ENCODE assay signal across 25 mouse cellular contexts in the genomic region with DNA sequence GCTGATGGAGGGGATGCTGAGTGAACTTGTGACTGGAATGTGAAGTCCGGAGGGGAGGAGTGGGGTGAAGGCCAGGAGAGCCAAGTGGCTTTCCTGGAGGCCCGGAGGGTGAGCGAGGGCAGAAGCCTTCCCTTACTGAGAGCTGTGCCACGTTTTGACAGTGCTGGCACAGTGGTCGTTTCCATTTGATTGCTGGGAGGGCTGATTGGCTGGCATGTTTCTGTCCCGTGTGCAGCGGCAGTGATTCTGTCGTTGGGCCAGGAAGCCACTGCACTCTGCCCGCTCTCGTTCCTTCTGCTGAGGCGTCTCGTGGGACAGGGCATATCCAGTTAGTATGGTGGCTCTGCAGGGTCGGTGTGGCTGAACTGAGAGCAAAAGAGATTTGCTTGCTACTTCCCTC.
"Had no signal": no experiment of that assay in that cellular context is flagged by ENCODE, and none has a peak within 500 bp of the region (broad histone marks: within the 10 kb centered on the region; RNA-seq: fewer than 3 reads in every experiment).

No protein-coding gene starts in this region.

- H3K4me2 ChIP-seq: kidney, embryonic 15.5 days; limb, embryonic 13.5 days; liver, embryonic 12.5 days; liver, embryonic 15.5 days; lung, embryonic 15.5 days; midbrain, embryonic 12.5 days; neural tube, embryonic 13.5 days; stomach, embryonic 15.5 days had no signal

- DNase-seq: kidney, adult 8-10 months; kidney, postnatal 14 days; kidney, postnatal 4 days; layer of hippocampus, postnatal 36 days; liver; lung, adult 18-20 months; lung, postnatal 10 days; lung, postnatal 36 days; retina, postnatal 1 day; right cerebral cortex, postnatal 25 days; spleen, adult 18-20 months; thymus, postnatal 25 days had no signal

- ATAC-seq: intestine, postnatal 0 days; liver, embryonic 12.5 days had no signal

- H3K27me3 ChIP-seq: kidney, embryonic 15.5 days; limb, embryonic 13.5 days; liver, embryonic 12.5 days; liver, embryonic 15.5 days; lung, embryonic 15.5 days; megakaryocyte, embryonic 14.5 days; midbrain, embryonic 12.5 days; neural tube, embryonic 13.5 days; stomach, embryonic 15.5 days had no signal

- H3K4me3 ChIP-seq: kidney, embryonic 15.5 days; left cerebral cortex, adult 2 months; limb, embryonic 10.5 days; limb, embryonic 13.5 days; liver, embryonic 12.5 days; liver, embryonic 15.5 days; lung, embryonic 15.5 days; megakaryocyte, embryonic 14.5 days; midbrain, embryonic 12.5 days; myocyte; neural tube, embryonic 13.5 days; stomach, embryonic 15.5 days had no signal

- H3K9me3 ChIP-seq: kidney, embryonic 15.5 days; limb, embryonic 10.5 days; limb, embryonic 13.5 days; liver, embryonic 12.5 days; liver, embryonic 15.5 days; lung, embryonic 15.5 days; megakaryocyte, embryonic 14.5 days; midbrain, embryonic 12.5 days; neural tube, embryonic 13.5 days; stomach, embryonic 15.5 days had no signal

- H3K9ac ChIP-seq: kidney, embryonic 15.5 days; limb, embryonic 13.5 days; liver, embryonic 12.5 days; liver, embryonic 15.5 days; lung, embryonic 15.5 days; midbrain, embryonic 12.5 days; neural tube, embryonic 13.5 days; stomach, embryonic 15.5 days had no signal

- H3K27ac ChIP-seq: kidney, embryonic 15.5 days; left cerebral cortex, adult 2 months; limb, embryonic 10.5 days; limb, embryonic 13.5 days; liver, embryonic 12.5 days; liver, embryonic 15.5 days; lung, embryonic 15.5 days; midbrain, embryonic 12.5 days; neural tube, embryonic 13.5 days; stomach, embryonic 15.5 days had no signal
